Mouse (Mus musculus) brain, embryonic 14.5 days (tissue): ENCODE results near the gene Papss1.

ENCODE experiments used
- CTCF ChIP-seq: fragments of 200-500 bp; IDR thresholded peaks from 2 replicates; pipeline ENCODE4 v1.5.1; 2012; ENCODE audit warnings: inconsistent platforms, mild to moderate bottlenecking, moderate library complexity, borderline replicate concordance; ENCODE audit not compliant: insufficient read depth, insufficient read length; ENCODE audit errors: extremely low read depth
- POLR2A ChIP-seq: fragments of 200-500 bp; IDR thresholded peaks from 2 replicates; pipeline ENCODE4 v1.6.1; 2012; ENCODE audit warnings: mild to moderate bottlenecking, inconsistent platforms, borderline replicate concordance; ENCODE audit not compliant: poor library complexity, insufficient read depth, insufficient read length, severe bottlenecking; ENCODE audit errors: extremely low read depth

DNA sequence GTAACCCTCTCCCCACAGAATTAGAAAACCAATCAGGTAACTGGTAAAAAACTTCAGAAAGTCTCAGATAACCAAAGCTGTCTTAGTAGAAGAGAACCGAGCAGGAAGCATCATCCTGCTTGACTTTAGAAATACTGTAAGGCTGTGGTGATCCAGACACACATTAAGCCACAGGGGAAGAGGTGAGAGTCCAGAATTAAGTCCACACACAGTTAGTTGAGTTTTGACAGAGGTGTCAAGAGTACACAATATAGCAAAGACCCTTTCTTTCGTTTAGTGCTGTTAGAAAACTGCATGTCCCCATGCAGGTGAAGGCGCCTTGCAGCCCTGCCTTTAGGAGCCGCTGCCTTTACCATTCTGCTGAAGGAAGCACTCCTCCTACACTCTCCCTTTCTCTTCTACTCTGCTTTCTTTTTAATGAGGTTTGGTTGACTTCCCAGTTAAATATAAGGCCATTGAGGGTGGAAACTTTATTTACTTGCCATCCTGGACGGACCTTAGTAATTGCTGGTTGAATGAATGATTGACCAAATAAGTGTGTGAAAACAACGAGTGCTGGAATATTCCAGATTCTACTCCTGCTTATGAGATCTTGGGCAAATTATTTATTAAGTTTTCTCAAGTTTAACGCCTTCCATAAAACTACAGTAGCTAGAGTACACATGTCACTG lies 14.0 kb downstream of the Papss1 start:
- TF ChIP-seq POLR2A (no peak), CTCF (no peak)
